Mouse (Mus musculus) spleen, postnatal 4 days (tissue): Measurements from ENCODE around the gene Fam13c.

Experiments used
- DNase-seq, 2 experiments: peaks; one replicate each; pipeline ENCODE4 v3.0.0; 2022; ENCODE audit warnings: low spot score in 2 of 2

Gene Fam13c

DNA sequence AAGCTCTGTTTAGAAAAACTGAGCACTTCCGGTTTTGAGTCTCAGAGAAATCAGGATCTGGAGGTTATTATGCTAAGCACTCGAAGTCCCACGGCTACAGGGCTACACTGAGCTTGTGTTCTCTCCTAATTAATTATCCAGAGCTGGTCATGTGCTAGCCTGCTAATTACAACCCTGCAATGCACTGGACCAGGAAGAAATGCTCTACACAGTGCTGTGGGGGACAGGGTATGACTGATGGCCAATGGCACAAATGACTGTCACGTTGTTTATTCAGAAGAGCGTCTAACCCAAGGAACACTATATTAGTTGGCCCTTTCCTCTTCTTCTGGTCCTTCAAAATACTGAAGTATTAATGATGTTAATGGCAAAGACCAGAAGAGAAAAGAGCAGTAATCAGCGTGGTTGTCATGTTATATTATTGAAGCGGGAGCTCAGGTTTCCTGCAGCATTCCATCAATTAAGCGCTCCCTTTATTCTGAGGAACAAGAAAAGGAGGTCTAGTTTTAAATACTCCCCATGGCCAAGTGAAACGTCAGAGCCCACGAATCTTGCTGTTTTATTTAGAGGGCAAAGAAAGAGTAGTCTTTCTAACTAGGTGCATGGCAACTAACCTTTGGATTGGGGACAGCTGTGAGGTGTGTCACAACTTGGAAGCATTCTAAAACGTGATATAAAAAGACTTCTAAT is 18.4 kb downstream of the Fam13c start:
- DNase-seq = no peak

DNA sequence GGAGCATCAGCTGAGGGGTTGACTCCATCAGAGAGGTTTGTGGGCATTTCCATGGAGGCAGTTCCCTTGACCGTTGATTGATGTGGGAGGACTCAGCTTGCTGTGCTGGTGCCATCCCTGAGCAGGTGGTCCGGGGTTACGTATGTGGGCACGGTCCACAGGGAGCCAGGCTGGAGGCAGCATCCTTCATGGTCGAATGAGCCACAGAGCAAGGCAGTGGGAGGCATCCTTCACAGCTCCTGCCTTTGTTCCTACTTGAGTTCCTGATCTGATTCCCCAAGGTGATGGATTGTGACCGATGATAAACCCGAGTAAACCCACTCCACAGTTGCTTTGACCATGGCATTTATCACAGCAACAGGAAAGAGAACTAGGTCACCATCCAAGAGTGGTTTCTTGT is 25.4 kb downstream of the Fam13c start:
- no peak for DNase-seq

- no peak for DNase-seq
These were observed 30.6 kb downstream of the Fam13c start for GRCm38 (mm10) chr10:70470836-70471235.

DNA sequence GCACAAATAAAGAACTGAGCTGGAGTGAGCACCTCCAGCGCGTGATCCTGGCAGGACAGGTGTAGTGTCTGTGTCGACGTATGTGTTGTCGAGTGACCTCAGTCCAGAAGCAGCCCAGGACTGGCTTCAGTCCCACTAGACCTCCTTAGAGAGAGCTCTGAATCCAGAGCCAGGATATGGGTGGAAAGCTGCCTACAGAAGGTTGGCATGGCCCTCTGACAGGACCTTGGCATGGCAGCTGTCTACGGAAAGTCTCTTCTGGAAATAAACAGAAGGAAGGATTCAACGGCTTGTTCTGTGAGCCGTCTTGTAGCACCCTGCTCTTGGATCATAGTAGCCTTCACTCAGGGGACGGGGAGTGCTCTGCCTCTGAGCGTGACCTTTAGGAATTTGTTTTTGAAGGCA is 37.5 kb downstream of the Fam13c start:
- no peak for DNase-seq

DNA sequence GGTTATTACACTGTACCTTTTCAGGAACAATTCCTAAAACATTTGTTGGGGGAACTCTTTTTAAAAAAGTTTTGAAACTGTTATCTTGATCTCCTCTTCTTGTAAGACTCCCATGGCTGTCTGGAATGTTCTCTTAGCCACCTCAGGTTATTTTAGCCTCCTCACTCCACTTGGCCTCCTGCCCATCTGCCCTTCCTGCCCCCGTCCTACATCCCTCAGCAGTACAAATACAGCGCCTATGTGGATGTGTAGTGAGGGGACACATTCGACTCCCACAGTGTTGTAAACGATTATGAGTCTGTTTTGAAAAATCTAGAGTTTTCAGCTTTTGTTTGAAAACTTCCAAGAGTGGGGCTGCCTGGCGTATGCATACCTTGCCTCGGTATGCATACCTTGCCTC is 43.5 kb downstream of the Fam13c start:
- DNase-seq = no peak

GRCm38 (mm10) chr10:70484568-70485286 is 44.4 kb downstream of the Fam13c start:
- no peak for DNase-seq

- no peak for DNase-seq
These were observed 45.0 kb downstream of the Fam13c start for GRCm38 (mm10) chr10:70485287-70485612.

GRCm38 (mm10) chr10:70486651-70487050 is 46.4 kb downstream of the Fam13c start:
- no peak for DNase-seq

- DNase-seq = no peak
These were observed 53.6 kb downstream of the Fam13c start for GRCm38 (mm10) chr10:70493891-70494290.

DNA sequence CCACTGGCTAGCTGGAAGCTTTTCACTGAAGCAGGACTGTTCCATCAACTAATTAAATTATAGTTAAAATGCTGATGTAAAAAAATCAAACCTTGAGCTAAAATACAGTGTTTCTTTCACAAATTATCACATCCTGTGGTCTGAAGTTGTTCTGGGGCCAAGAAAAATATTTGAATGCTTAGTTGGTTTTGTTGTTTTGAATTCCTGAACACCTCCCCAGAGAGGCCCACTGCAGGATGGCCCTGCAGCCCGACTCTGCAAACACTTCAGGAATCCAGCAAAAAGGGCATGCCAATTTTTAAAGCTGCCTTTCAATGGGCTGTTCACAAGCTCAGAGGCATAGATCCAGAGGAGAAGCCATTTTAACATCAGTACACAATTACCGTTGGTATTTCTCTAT is 54.2 kb downstream of the Fam13c start:
- no peak for DNase-seq

DNA sequence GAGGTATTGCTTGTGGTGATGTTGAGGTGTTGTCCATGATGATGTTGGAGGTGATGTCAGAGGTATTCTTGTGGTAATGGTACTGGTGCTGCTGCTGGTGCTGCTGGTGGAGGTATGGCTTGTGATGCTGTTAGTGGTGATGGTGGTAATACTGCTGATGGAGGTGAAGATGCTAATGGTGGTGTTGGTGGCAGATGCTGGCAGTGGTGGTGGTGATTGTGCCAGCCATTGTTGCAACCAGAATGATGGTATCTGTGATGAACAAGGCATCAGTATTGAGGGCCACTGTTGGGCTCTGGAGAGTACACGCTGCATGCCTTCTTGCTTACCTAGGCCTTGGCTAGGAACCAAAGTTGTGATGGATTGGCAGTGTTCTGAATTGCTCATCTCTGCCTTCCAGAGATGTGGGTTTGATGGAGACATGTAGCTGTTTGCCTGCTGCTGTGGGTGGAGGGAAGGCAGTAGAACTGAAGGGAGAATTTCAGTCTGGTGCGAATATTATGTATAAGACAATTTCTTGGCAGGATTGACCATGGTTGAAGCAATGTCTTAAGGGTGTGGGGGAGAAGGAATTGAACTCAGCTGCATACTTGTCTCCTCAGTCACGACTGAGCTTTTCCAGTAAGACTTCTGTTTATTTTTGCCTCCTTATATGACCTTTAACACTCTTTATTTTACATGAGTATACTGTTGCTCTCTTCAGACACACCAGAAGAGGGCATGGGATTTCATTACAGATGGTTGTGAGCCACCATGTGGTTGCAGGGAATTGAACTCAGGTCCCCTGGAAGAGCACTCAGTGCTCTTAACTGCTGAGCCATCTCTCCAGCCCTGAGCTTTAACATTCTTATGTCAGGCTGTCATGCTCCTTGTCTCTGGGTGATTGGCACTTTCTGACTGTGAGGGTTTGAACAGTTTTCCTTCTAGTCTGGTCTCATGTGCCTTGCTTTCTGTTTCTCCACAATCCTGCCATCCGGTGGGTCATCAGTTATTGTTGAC is 55.1 kb downstream of the Fam13c start:
- DNase-seq = no peak

GRCm38 (mm10) chr10:70496938-70497337 is 56.7 kb downstream of the Fam13c start:
- DNase-seq = no peak

- DNase-seq = no peak
These were observed 58.0 kb downstream of the Fam13c start for GRCm38 (mm10) chr10:70498328-70498727.

DNA sequence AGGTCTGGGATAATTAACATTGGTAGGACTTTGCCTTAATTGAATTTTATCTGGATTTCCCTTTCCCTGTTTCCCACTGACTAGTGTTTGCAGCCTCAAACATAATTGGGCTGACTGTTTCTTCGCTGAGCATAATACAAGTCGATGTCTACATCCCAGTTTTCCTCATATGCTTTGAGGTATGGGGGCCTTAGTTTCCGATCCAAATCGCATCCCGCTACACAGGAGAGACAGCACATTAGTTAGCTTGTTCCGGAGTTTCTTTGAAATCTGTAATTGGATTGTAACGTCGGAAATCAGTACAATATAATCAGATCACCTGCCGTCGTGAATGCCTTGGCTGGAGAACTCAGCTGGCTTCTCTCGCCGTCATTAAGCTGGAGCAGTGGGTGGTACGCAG is 59.0 kb downstream of the Fam13c start:
- DNase-seq = no peak

GRCm38 (mm10) chr10:70504871-70505270 is 64.6 kb downstream of the Fam13c start:
- no peak for DNase-seq

DNA sequence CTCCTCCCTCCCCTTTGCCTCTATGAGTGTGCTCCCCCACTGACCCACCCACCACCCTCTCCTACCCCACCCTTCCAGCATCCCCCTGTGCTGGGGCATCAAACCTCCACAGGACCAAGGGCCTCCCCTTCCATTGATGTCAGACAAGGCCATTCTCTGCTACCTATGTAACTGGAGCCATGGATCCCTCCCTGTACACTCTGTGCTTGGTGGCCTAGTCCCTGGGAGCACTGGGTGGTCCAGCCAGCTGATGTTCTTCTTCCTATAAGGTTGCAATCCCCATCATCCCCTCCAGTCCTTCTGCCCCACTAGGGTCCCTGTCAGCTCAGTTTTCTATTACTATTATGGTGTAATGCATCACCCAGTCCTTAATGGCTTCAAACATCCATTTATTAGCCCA is 65.1 kb downstream of the Fam13c start:
- DNase-seq = no peak

GRCm38 (mm10) chr10:70505842-70506241 is 65.6 kb downstream of the Fam13c start:
- no peak for DNase-seq

DNA sequence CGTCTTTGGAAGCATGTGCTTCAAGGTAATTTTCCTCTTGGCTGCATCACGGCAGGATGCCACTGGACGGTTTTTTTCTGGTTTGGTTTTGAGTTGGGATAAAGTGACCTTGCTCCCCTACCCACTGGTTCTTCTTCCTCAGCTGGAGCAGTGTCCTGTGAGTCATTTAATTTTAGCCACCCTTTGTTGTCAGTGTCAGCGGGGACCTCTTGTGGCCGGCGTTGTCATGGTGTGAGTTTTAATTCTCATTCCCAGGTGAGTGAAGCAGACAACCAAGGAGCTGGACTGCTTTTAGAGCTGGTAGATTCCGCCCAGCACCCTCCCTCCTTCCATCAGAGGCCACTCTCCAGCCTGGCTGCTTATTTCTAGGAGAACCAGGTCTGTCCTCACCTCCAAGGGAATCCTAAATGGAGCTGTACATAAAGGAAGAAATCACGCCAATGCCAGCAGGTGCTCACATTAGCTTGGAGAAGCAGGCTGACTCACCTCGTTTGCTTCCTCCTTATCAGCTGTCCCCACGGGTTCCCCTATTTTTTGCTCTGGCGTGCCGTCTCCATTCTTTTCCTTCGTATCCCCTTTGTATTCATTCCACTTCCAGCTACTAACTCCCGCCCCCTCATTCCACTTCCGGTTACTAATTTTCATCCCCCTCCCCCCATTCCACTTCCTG is 66.4 kb downstream of the Fam13c start:
- no peak for DNase-seq

DNA sequence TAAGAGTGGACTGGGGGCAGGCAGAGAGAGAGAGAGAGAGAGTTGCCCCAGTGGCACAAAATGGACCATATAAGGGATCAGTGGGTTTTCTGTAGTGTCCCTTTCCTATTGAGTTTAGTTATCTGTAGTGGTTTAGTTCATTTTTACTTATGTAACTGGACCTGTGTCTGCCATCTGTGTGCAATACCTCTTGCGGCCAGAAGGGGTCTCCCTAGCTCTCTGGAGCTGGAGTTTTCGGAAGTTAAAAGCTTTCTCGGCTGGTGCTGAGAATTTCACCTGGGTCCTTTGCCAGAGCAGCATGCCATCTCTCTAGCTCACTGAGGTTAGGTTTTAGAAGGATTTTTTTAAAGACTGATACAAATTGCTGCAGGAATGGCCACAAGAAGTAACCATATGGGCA is 67.6 kb downstream of the Fam13c start:
- DNase-seq = no peak

DNA sequence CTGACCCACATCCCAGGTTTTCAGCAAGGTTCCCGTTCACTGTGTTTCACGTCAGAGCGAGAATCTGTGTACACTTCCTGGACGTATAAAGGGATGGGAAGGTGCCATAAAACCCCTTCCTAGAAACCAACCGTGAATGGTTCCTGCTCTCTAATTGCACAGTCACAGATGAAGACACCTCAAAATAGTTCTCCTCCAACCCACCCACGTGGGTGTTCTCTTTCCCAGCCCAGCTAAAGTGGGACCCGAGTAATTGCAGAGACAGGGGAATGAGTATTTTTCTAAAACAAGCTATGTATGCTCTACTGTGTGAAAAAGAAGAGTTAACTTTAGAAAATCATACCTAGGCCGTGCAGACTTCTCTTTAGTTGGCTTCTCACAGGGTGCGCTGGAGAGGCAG is 74.6 kb downstream of the Fam13c start:
- no peak for DNase-seq

DNA sequence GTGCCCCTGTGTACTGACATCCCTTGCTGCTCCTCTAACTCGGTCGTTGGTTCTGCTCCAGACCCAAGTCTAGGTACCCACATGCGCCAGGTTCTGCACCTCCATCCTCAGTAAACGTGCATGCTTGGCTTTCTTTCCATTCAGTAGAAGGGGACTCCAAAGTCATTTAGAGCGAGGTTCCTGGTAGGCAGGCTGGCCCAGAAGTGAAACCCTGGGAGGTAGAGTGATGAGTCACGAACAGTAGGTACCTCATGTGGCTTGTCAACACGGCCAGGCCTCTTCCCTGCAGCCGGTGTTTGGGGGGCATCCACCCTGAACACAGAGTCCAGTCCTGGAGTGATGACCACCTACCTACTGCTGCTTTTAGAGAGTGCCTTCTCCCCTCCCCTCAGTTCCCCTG is 76.4 kb downstream of the Fam13c start:
- no peak for DNase-seq

DNA sequence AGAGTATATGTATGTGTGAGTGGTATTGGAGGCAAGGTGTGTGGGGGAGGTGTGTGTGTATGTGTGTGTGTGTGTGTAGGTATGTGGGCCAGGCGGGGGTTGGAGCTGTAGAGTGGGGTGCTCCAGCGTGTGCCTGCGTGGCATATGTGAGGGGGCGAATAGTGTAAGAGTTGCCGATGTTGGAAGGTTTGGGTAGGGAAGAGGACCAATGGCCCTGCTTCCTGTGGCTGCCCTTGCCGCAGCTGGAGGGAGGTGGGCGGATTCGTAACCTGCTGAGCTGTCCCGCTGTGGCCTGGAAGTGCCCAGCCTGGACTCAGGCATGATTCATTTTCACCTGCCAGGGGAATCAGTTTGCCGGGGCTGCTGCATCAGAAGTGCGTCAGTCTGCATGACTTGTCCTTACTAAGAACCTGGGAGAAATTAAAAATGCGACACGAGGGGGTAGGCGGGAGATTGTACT is 79.4 kb downstream of the Fam13c start:
- DNase-seq = peak in 1 of 2 experiments; percentile 54
